Mouse (Mus musculus) E14TG2a.4 (cell line): ENCODE measurements at regions not wholly inside any gene's neighbourhood (a gene's known extent, or its start where the extent isn't known, plus 50 kb on each side); places are given as distances from the start of the nearest gene placed in this dataset.

Experiments
- CTCF ChIP-seq: conservative IDR thresholded peaks from 2 replicates; pipeline ENCODE4 v1.5.1; 2014; ENCODE audit warnings: low read length
- NANOG ChIP-seq: IDR thresholded peaks from 2 replicates; pipeline ENCODE4 v1.6.1; 2014; ENCODE audit warnings: borderline replicate concordance, low read length, mixed read lengths
- POU5F1 ChIP-seq: IDR thresholded peaks from 2 replicates; pipeline ENCODE4 v1.6.1; 2014; ENCODE audit warnings: low read length, borderline replicate concordance

DNA sequence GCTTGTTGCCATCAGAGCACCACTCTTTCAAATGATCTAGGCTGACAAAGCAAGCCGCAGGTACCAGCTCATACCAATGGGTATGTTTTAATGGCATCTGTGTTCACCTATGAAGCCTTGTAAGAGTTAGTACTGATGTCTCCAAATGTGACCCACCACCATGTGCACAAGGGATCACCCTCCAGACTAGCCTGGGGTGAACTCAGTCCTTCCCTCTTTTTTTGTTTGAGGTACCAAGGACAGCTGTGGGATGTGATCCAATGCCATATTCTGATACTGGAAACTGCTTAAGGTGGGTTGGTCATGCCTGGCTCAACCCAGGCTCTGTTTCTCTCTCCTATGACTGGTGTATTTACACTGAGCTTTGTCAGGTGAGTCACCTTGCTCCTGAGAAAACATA lies 244.8 kb upstream of the Cdh4 start:
- TF ChIP-seq CTCF (no peak), NANOG (no peak), POU5F1 (no peak)
